Mouse (Mus musculus) heart, postnatal 0 days (tissue): ENCODE measurements at regions not wholly inside any gene's neighbourhood (a gene's known extent, or its start where the extent isn't known, plus 50 kb on each side); places are given as distances from the start of the nearest gene placed in this dataset.

Source experiments
- ATAC-seq: fragments of 200-750 bp; cut with Nextera tagmentation; 2 replicates; pipeline ENCODE4 v1.8.0; 2017; ENCODE audit warnings: low read depth, moderate number of reproducible peaks, moderate library complexity; ENCODE audit not compliant: insufficient read depth
- DNase-seq: peaks from one replicate; pipeline ENCODE4 v3.0.0-alpha.2; 2016; ENCODE audit warnings: low spot score
- H3K27ac ChIP-seq: fragments of 300-500 bp; sonication (generic); 2 replicates; pipeline ENCODE4 v1.5.1; 2014; ENCODE audit warnings: low read depth, mild to moderate bottlenecking
- H3K27me3 ChIP-seq: fragments of 300-500 bp; sonication (generic); 2 replicates; pipeline ENCODE4 v1.6.1; 2014; ENCODE audit warnings: low read length, mixed read lengths; ENCODE audit not compliant: control insufficient read depth, insufficient read depth
- H3K36me3 ChIP-seq: fragments of 300-500 bp; sonication (generic); replicated peaks from 2 replicates; pipeline ENCODE4 v1.6.1; 2014; ENCODE audit warnings: low read length, mixed read lengths; ENCODE audit not compliant: control insufficient read depth, insufficient read depth
- H3K4me1 ChIP-seq: fragments of 300-500 bp; sonication (generic); 2 replicates; pipeline ENCODE4 v1.6.1; 2014; ENCODE audit warnings: antibody characterized with exemption; ENCODE audit not compliant: control insufficient read depth, insufficient read depth
- H3K4me2 ChIP-seq: fragments of 300-500 bp; sonication (generic); 2 replicates; pipeline ENCODE4 v1.6.1; 2014; ENCODE audit warnings: low read depth, mild to moderate bottlenecking, low read length, moderate library complexity
- H3K4me3 ChIP-seq: fragments of 300-500 bp; sonication (generic); 2 replicates; pipeline ENCODE4 v1.5.1; 2014; ENCODE audit warnings: low read depth, low read length
- H3K9ac ChIP-seq: fragments of 300-500 bp; sonication (generic); replicated peaks from 2 replicates; pipeline ENCODE4 v1.6.1; 2014; ENCODE audit warnings: low read depth, low read length, mixed read lengths
- H3K9me3 ChIP-seq: fragments of 300-500 bp; sonication (generic); replicated peaks from 2 replicates; pipeline ENCODE4 v1.6.1; 2016; ENCODE audit warnings: low read length; ENCODE audit not compliant: control insufficient read depth
- CTCF ChIP-seq: IDR thresholded peaks from 2 replicates; pipeline ENCODE4 v1.5.1; 2016; ENCODE audit warnings: antibody characterized with exemption, control low read depth, low read depth
- EP300 ChIP-seq: IDR thresholded peaks from 2 replicates; pipeline ENCODE4 v1.6.1; 2016; ENCODE audit warnings: antibody characterized with exemption, low read depth
- WGBS: fragments of 180-500 bp; shearing (Covaris S2); extraction: QIAGEN DNeasy Blood & Tissue Kit; methylation state at CpG from one replicate; pipeline ENCODE4 v1.1.7; 2014; 5-methylcytosine and 5-hydroxymethylcytosine counted together

DNA sequence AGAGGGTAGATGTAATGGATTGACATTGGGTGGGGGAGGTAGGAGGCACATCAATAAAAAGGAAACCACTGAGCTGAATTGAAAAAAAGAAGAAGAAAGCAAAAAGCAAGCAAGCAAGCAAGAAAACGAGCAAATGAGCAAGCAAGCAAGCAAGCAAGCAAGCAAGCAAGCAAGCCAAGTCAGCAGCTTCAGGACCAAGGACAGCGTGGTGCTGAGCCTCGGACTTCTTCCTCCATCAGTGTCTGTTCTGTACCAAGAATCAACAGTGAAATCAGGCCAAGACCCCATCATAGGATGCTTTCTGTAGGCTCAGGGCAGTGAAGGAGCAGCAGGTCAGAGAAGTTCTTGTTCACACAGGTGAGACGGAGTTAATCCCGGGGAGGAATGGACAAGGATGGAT, 392.7 kb upstream of the BB014433 start:
- H3K4me1 ChIP-seq: no peaks in the 10 kb centered on the region
- H3K36me3 ChIP-seq: no peaks in the 10 kb centered on the region
- ATAC-seq: no peak
- no peak overlapping the region for H3K27ac ChIP-seq
- 45% methylated on average over 5 of the region's 5 CpGs for WGBS
- TF ChIP-seq EP300 (no peak), CTCF (no peak)
- no peaks in the 10 kb centered on the region for H3K9me3 ChIP-seq
- H3K27me3 ChIP-seq: no peaks in the 10 kb centered on the region
- no peak overlapping the region for H3K9ac ChIP-seq
- H3K4me3 ChIP-seq: no peak overlapping the region
- no peak overlapping the region for H3K4me2 ChIP-seq
- no peak for DNase-seq

DNA sequence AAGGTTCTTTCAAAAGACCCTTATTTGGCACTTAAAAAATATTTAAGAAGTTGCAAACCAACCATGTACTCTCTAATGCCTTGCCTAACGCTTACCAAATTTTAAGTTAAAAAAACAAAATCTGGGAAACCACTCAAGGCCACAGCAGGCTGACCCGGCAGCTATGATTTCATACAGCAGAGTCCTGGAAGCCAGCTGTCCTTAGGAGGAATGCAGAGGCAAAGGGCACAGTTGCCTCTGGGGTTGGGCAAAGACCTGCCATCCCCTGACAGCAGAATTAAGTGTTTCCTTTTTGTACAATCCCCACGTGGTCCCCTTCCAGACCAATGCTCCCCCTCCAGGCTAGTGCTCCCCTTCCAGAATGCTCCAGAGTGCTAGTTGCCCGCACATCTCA, 348.8 kb upstream of the BB014433 start:
- H3K36me3 ChIP-seq: no peaks in the 10 kb centered on the region
- DNase-seq: no peak
- H3K4me3 ChIP-seq: no peak overlapping the region
- TF ChIP-seq CTCF (no peak), EP300 (no peak)
- no peak overlapping the region for H3K27ac ChIP-seq
- no peak overlapping the region for H3K9ac ChIP-seq
- ATAC-seq: no peak
- no peaks in the 10 kb centered on the region for H3K4me1 ChIP-seq
- H3K27me3 ChIP-seq: no peaks in the 10 kb centered on the region
- 55% methylated on average over 4 of the region's 4 CpGs for WGBS
- H3K9me3 ChIP-seq: no peaks in the 10 kb centered on the region
- no peak overlapping the region for H3K4me2 ChIP-seq

GRCm38 (mm10) chr8:15393936-15394721, 348.3 kb upstream of the BB014433 start:
- Histone ChIP-seq H3K27me3 (no peaks in the 10 kb centered on the region), H3K36me3 (no peaks in the 10 kb centered on the region), H3K27ac (no peak overlapping the region), H3K4me1 (no peaks in the 10 kb centered on the region), H3K9me3 (no peaks in the 10 kb centered on the region), H3K4me3 (no peak overlapping the region), H3K4me2 (no peak overlapping the region), H3K9ac (no peak overlapping the region)
- ATAC-seq (no peak), DNase-seq (no peak)
- 82% methylated on average over 5 of the region's 5 CpGs for WGBS
- TF ChIP-seq EP300 (no peak), CTCF (no peak)

- Histone ChIP-seq H3K4me2 (no peak overlapping the region), H3K9me3 (no peaks in the 10 kb centered on the region), H3K36me3 (no peaks in the 10 kb centered on the region), H3K27ac (no peak overlapping the region), H3K9ac (no peak overlapping the region), H3K4me3 (no peak overlapping the region), H3K27me3 (no peaks in the 10 kb centered on the region), H3K4me1 (no peaks in the 10 kb centered on the region)
- 47% methylated on average over 4 of the region's 4 CpGs for WGBS
- ATAC-seq: no peak
- DNase-seq: no peak
- TF ChIP-seq EP300: no peak
- no peak for TF ChIP-seq CTCF
Measured at GRCm38 (mm10) chr8:15392056-15392455, 346.2 kb upstream of the BB014433 start.

DNA sequence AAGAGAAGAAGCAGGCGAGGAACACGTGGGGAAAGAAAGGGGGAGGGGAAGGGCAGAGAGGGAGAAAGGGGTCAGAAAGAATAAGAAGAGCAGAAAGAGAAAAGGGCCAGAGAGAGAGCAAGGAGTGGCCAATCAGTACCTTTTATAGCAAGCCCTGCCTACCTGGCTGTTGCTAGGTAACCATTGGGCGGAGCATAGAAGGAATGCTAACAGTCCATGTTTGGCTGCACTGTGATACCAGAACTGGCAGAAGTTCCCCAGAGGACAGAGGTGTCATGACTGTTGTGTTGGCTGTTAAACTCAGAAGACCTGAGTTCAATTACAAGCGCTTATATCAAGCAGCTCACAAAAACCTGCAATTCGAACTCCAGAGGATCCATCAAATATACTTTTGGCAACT, 342.9 kb upstream of the BB014433 start:
- ATAC-seq (no peak), DNase-seq (no peak)
- H3K9me3 ChIP-seq: no peaks in the 10 kb centered on the region
- H3K4me2 ChIP-seq: no peak overlapping the region
- TF ChIP-seq EP300 (no peak), CTCF (no peak)
- H3K9ac ChIP-seq: no peak overlapping the region
- H3K36me3 ChIP-seq: no peaks in the 10 kb centered on the region
- no peak overlapping the region for H3K4me3 ChIP-seq
- H3K27me3 ChIP-seq: no peaks in the 10 kb centered on the region
- WGBS: 81% methylated on average over 5 of the region's 5 CpGs
- no peaks in the 10 kb centered on the region for H3K4me1 ChIP-seq
- H3K27ac ChIP-seq: no peak overlapping the region

GRCm38 (mm10) chr8:15367063-15367462, 321.2 kb upstream of the BB014433 start:
- DNase-seq (no peak), ATAC-seq (no peak)
- no peak overlapping the region for H3K27ac ChIP-seq
- no peak overlapping the region for H3K9ac ChIP-seq
- H3K4me2 ChIP-seq: no peak overlapping the region
- H3K36me3 ChIP-seq: no peaks in the 10 kb centered on the region
- no peaks in the 10 kb centered on the region for H3K27me3 ChIP-seq
- H3K4me1 ChIP-seq: no peaks in the 10 kb centered on the region
- TF ChIP-seq CTCF: no peak
- TF ChIP-seq EP300: no peak
- no peaks in the 10 kb centered on the region for H3K9me3 ChIP-seq
- no peak overlapping the region for H3K4me3 ChIP-seq
- 61% methylated on average over 2 of the region's 2 CpGs for WGBS
